Mouse (Mus musculus) right cerebral cortex, adult 18-20 months (tissue): Measurements from ENCODE around the gene Lkaaear1.

Source experiments
- DNase-seq: peaks from one replicate; pipeline ENCODE4 v3.0.0; 2022; ENCODE audit warnings: mixed read lengths

The Lkaaear1 gene

DNA sequence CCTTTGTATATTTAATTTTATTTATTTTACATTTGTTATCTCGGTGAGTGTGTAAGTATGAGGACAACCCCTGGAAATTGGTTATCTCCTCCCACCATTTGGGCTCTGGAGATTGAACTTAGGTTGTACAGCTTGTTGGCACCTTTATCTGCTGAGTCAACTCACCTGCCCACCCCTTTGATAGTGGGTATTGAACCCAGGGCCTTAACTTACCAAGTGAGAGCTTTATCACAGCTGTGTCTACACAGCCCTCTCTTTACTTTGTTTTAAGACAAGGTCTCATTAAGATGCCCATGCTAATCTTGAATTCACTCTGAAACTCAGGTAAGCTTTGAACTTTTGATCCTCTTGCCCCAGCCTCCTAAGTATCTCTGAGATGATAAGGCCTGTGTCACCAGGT, 16.3 kb downstream of the Lkaaear1 start:
- DNase-seq, result no peak

DNA sequence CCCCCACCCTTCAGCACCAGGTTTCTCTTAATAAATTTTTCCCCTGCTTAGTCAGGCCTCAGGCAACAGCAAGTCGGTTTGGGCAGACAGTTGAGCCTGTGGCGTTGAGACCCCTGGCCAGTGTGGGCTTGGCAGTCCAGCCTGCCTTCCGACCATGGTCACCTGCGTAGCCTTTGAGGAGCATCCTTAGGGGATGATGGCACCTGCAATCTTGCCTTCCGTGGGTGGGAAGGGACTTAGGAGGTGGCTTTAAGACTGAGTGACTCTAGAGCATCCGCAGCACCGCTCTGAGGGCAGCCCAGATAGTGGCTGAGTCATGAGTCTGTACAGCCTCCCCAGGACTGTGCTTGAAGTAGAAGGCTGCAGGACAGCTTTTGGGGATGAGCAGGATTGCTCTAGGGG, 17.5 kb downstream of the Lkaaear1 start:
- peak; percentile 48 for DNase-seq

- DNase-seq, result peak; percentile 78
Observed at GRCm38 (mm10) chr2:181679951-181680715, 18.1 kb downstream of the Lkaaear1 start, which contains the start of gene Tcea2. Gene Tcea2 (plus strand): TSS chr2:181680310.

DNA sequence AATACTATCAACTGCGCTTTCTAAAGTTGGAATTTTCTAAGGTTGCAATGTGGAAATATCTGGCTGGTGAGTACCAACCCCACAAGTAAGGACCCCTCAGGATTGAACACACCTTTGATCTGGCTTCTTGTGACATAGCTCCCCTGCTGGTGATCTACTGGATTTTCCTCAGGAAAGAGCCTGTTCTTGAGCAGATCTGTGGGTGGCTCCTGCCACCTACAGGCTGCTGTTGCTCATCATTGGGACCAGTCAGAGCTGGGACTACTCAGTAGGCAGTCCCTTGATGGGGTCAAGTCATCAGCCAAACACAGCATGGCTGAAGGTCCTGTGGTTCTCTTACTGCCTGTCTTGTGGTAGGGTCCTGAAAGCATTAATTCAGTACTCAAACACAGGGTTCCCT, 19.5 kb downstream of the Lkaaear1 start:
- DNase-seq, result peak; percentile 88

DNA sequence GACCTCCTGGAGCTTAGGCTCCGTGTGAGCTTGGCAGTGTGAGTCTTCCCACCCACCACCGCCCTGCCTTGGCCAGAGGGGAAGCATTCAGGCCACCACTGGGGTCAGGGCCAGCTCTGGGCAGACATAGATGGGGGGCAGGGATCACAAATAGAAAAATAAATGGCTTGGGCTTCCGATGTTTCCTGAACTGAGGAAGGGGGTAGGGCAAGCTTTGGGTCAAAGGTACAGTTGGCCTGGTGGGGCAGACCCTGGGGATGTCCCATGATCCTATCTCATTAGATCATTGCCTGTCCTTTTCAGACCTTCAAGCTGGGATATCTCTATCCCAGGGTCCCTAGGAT, 20.5 kb downstream of the Lkaaear1 start:
- no peak for DNase-seq

DNA sequence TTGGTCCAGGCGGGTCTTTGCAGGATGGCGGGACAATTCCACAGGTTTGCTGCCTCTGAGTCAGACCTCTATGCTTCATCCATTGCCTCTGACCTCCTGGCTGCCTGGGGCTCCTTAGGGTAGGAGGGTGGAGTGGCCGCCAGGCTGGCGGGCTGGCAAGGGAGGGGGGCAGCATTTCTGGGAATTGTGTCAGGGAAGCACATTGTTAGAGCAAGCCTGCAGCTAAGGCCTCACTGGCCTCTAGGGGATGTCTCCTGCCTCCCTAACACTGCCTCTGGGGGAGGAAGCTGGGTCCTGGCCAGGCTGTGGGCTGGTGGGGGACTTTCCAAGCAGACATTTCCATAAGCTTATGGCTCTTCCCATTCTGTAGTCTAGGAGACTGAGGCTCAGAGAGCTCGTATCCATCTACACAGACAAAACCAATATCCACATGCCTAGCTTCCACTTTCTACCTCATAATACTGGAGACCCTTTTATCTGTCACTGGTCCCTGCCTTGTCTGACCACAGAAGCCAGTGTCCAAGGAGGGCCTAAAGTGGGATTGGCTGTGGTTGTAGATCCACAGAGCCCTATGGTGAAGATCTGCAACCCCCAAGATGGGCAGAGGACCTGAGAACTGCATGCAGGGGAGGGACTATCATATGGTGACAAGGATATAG, 21.0 kb downstream of the Lkaaear1 start:
- DNase-seq, result no peak

DNA sequence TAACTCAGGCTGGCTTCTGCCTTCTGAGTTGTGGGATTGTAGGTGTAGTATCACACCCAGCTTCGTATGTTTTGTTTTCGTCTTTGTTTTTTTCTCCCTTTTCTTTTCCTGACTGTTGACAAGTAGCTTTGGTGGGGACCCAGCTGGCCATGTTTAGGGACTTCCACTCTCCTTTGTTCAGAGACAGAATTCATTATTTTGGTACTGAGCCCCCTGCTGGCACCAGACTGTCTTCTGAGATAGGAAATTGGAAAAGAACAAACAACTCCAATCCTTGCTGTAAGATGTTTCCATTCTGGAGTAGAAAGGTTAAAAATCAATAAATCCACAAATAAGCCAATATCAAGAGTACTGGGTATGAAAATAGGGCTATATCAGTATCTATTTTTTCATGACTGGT, 21.8 kb downstream of the Lkaaear1 start:
- no peak for DNase-seq

DNA sequence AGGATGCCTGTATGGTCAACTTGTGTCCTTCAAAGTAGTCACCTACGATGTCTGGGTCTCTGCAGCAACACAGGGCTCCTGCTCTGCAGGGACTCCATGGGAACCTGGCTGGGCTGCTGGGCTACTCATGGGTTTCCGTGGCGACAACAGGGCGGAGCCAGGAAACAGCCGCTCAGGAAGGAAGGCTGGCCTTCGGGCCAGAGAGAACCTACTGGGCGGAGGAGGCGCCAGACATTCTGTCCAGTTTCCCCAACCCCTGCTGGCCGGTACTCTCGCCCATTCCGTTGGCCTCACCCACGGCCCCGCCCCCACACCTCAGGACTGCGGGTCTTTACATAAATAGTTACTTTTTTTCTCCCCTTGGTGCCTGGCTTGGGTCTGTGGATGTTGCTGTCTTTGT, 22.8 kb downstream of the Lkaaear1 start:
- DNase-seq, result no peak

GRCm38 (mm10) chr2:181674934-181675333, 23.3 kb downstream of the Lkaaear1 start:
- no peak for DNase-seq

- no peak for DNase-seq
Observed at GRCm38 (mm10) chr2:181673501-181673900, 24.7 kb downstream of the Lkaaear1 start.

DNA sequence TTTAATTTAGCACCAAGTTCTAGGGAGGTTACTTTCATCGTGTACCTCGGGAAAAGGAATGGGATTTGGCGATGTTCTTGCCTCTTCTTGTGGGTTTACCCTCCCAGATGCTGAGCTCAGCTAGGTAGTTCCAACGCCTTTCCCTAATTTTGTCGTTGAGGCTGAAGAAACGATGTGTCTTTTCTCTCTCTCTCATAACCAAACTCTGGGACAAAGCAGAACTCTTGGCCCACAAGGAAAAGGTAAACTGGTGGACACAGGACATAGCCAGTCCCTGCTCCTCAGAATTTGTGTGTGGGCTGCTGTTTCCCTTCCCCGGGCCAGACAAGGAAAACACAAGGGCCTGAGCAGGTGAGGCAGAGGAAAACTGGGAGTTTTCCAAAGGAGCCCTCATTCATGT, 26.3 kb downstream of the Lkaaear1 start:
- no peak for DNase-seq

- DNase-seq, result no peak
Observed at GRCm38 (mm10) chr2:181671326-181671725, 26.9 kb downstream of the Lkaaear1 start, which contains the start of gene Sox18. Gene Sox18 (minus strand): TSS chr2:181671640.

DNA sequence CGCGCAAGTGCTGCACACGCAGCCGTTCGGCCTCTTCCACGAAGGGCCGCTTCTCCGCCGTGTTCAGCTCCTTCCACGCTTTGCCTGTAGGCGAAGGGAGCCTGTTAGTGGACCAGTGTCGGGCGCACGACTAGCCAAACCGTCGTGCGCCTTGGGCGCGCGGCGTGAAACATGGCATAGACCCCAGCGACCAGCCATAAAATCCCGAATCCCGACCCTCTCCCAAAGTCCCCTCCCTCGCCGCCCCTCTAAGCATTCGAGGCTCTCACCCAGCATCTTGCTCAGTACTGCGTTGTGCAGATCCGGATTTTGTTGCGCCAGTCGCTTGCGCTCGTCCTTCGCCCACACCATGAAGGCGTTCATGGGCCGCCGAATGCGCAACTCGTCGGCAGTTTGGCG, 27.3 kb downstream of the Lkaaear1 start:
- DNase-seq, result no peak

DNA sequence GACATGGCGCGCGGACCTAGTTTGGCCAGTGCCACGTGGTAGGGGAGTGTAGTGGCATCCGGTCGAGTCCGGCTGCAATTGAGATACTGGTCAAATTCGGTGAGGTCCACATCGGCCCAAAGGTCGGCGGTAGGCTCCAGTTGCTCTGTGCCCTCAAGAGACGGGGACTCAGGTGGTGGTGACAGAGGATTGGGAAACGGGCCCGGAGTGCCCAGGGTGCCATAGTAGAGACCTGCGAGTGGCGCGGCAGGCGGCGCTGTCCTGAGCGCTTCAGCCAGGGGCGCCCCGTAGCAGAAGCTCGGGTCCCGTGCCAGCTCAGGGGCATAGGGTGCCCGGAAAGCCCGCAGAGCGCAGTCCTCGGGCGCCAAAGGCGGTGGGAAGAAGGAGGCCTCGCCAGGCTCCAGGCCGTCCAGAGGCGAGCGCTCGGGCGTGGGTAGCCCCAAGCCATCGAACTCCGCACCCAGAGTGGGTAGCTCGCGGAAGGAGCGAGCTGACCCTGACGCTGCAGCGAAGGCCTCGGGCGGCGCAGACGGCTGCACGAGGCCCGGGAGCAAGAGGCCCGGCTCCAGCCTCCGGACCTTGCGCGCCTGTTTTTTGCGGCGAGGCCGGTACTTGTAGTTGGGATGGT, 27.8 kb downstream of the Lkaaear1 start:
- DNase-seq, result no peak

DNA sequence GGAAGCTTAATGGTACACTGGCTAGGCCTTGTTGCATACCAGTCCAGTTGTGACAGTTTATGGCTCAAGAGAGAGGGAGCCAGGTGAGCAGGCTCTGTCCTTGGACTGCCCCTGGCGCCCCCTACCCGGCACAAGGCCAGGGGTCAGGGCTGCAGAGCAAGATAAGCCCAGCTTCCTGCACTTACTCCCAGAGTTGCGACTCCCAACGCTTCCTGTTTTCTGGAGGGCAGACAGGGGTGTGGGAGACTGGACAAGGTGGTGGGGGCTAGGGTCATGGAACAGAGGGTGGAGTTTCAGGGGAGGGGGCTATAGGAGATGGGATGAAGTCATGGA, 35.0 kb downstream of the Lkaaear1 start:
- no peak for DNase-seq

- no peak for DNase-seq
Observed at GRCm38 (mm10) chr2:181662620-181663297, 35.5 kb downstream of the Lkaaear1 start.

- DNase-seq, result peak; percentile 79
Observed at GRCm38 (mm10) chr2:181659609-181660055, 38.6 kb downstream of the Lkaaear1 start.

DNA sequence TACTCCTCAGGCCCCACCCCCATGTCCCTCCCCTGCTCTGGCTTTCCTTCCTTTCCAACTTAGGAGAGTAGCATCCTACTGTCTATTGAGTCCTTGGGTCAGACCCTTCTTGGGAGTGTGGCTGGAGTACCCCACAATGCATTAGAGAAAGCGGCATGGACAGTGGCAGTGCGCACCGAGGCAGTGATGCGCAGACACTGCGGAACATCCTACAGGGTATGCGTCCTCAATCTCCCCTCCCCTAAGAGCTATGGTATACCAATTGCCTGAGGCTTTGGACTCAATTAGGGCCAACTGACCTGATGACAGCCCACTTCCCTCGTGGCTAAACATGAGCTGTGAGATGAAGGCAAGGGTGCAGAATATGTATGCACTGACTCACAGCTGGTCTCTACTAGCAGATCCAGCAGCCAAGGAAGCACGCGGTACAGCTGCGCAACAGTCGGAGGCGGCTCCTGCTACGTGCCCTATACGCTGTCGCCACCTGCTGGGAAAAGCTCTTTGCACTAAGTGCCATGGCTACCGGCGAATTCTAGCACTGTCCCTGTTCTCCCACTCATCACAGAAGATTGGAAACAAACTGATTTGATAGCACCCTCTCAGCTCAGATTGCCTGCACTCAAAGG, 39.2 kb downstream of the Lkaaear1 start:
- DNase-seq, result peak; percentile 68

- no peak for DNase-seq
Observed at GRCm38 (mm10) chr2:181658528-181658927, 39.7 kb downstream of the Lkaaear1 start.

- no peak for DNase-seq
Observed at GRCm38 (mm10) chr2:181657441-181657840, 40.8 kb downstream of the Lkaaear1 start.

- DNase-seq, result no peak
Observed at GRCm38 (mm10) chr2:181656734-181657133, 41.5 kb downstream of the Lkaaear1 start, which contains the start of gene Gm29797. Gene Gm29797 (plus strand): TSS chr2:181657034.

DNA sequence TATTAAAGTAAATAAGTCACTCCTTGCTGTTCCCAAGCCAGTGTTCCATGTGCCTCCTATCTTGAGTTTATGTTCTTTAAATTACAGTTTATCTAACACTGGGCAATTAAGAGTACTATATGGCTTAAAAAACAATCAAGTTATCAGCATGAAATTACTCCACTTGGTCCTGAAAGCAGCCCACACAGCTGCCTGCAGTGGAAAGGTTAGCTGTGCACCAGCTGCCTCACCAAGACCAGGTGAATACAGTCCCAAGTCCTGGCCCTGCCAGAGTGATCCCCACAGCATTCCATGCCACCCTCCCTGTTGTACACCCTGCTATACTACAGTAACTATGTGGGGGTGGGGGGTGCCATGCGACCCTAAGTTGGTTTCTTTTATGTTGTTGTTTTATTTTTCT, 44.7 kb downstream of the Lkaaear1 start:
- no peak for DNase-seq

GRCm38 (mm10) chr2:181653065-181653464, 45.2 kb downstream of the Lkaaear1 start:
- no peak for DNase-seq
